Mouse (Mus musculus): ENCODE measurements around the gene Coro7. TPM values are rescaled to one million over a fixed set of nuclear protein-coding genes. Genes with fewer than 3 reads are reported as not detected.
A peak's percentile ranks its signal among the peaks of the same experiment; 100 is the strongest.

Coro7 gene
- polyA plus RNA-seq, 1 experiment from 2014 or later: 16.4 TPM

GRCm38 (mm10) chr16:4624481-4625110 lies 55.0 kb downstream of the Coro7 start, which contains the start of gene Pam16:
Gene Pam16 (minus strand): TSS chr16:4624988.
- Histone ChIP-seq H3K4me1 (ENCODE audit: control insufficient read depth, insufficient read depth, low read length) (peaks cover 11% of the 10 kb centered on the region; the same call in 1 of the 2 replicates), H3K36me3 (ENCODE audit: control insufficient read depth, insufficient read depth, low read length) (peaks cover 5% of the 10 kb centered on the region; the same call in 1 of the 2 replicates), H3K27ac (ENCODE audit: low read depth, low read length) (peak within 1 kb of the TSS; percentile 81), H3K4me2 (replicated peaks; ENCODE audit: low read depth, low read length) (peak within 1 kb of the TSS; percentile 72), H3K9ac (ENCODE audit: low read depth, low read length) (peak within 1 kb of the TSS; percentile 75), H3K4me3 (ENCODE audit: low read length) (peak within 1 kb of the TSS; percentile 67), H3K27me3 (ENCODE audit: control insufficient read depth, insufficient read depth, low read length) (no peaks in the 10 kb centered on the region), H3K9me3 (ENCODE audit: control insufficient read depth, low read length) (no peaks in the 10 kb centered on the region)
- peak; percentile 86 for ATAC-seq (ENCODE audit: low FRiP score, low TSS enrichment)
- WGBS: under 1% methylated on average over 56 of the region's 56 CpGs

GRCm38 (mm10) chr16:4624074-4624473 lies 55.5 kb downstream of the Coro7 start:
- WGBS: 15% methylated on average over 9 of the region's 9 CpGs
- no peaks in the 10 kb centered on the region for H3K9me3 ChIP-seq (ENCODE audit: control insufficient read depth, low read length)

DNA sequence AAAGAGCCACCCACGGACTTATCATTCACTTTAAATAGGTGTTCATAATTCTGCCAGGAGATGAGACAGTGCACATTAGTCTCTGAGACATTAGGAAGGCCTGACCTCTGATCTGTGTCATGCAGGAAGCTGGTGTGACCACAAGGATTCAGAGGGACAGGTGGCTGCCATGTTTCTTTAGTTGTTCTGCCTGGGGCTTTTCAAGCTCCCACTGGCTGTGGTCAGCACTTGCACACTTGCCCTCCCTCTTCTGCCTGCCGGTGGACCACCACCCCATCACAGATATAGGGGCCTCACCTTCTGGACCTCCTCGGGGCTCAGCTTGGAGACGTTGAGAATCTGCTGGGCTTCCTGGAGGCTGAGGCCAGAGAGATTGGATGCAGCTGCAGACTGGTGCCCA lies 62.7 kb downstream of the Coro7 start:
- Histone ChIP-seq H3K4me2 (replicated peaks; ENCODE audit: low read depth, low read length) (no peak overlapping the region), H3K36me3 (ENCODE audit: control insufficient read depth, insufficient read depth, low read length) (peaks cover 60% of the 10 kb centered on the region), H3K9me3 (ENCODE audit: control insufficient read depth, low read length) (no peaks in the 10 kb centered on the region; the same call in 1 of the 2 replicates), H3K4me1 (ENCODE audit: control insufficient read depth, insufficient read depth, low read length) (no peaks in the 10 kb centered on the region), H3K9ac (ENCODE audit: low read depth, low read length) (no peak overlapping the region), H3K4me3 (ENCODE audit: low read length) (no peak overlapping the region), H3K27ac (ENCODE audit: low read depth, low read length) (no peak overlapping the region), H3K27me3 (ENCODE audit: control insufficient read depth, insufficient read depth, low read length) (no peaks in the 10 kb centered on the region)
- 71% methylated on average over 4 of the region's 4 CpGs for WGBS
- ATAC-seq (ENCODE audit: low FRiP score, low TSS enrichment): no peak

More at GRCm38 (mm10) chr16:4624074-4624473, 55.5 kb downstream of the Coro7 start:
- Histone ChIP-seq H3K36me3 (ENCODE audit: control insufficient read depth, insufficient read depth, low read length) (peaks cover 5% of the 10 kb centered on the region; the same call in 1 of the 2 replicates), H3K9ac (ENCODE audit: low read depth, low read length) (peak overlapping the region; percentile 75), H3K4me3 (ENCODE audit: low read length) (peak overlapping the region; percentile 67), H3K4me2 (replicated peaks; ENCODE audit: low read depth, low read length) (peak overlapping the region; percentile 72), H3K4me1 (ENCODE audit: control insufficient read depth, insufficient read depth, low read length) (peaks cover 11% of the 10 kb centered on the region; the same call in 1 of the 2 replicates), H3K27ac (ENCODE audit: low read depth, low read length) (peak overlapping the region; percentile 81; the same call in 1 of the 2 replicates), H3K27me3 (ENCODE audit: control insufficient read depth, insufficient read depth, low read length) (no peaks in the 10 kb centered on the region)
- no peak for ATAC-seq (ENCODE audit: low FRiP score, low TSS enrichment)

DNA sequence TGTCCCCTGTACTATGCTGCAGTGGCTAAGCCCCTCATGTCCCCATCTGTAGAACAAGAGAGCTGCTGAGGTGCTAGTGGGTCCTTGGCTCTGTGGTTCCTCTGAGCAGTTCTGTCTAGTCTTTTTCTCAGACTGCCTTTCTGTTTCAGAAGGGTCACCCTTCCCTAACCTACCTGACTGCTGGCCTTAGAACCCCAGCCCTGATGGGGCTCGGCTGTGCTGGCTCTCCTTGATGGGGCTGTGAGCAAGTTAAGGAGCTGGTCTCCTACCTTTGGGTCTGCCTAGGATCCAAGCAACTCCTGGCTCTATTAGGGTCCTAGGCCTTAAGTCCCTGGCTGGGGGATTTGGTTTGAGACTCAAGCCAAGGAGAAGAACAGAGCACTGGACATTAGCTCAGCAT lies 64.3 kb downstream of the Coro7 start:
- ATAC-seq (ENCODE audit: low FRiP score, low TSS enrichment): no peak
- H3K36me3 ChIP-seq (ENCODE audit: control insufficient read depth, insufficient read depth, low read length): peaks cover 76% of the 10 kb centered on the region
- H3K4me2 ChIP-seq (replicated peaks; ENCODE audit: low read depth, low read length): no peak overlapping the region
- no peak overlapping the region for H3K27ac ChIP-seq (ENCODE audit: low read depth, low read length)
- no peaks in the 10 kb centered on the region; the same call in 1 of the 2 replicates for H3K9me3 ChIP-seq (ENCODE audit: control insufficient read depth, low read length)
- H3K4me1 ChIP-seq (ENCODE audit: control insufficient read depth, insufficient read depth, low read length): no peaks in the 10 kb centered on the region
- no peaks in the 10 kb centered on the region for H3K27me3 ChIP-seq (ENCODE audit: control insufficient read depth, insufficient read depth, low read length)
- no peak overlapping the region for H3K9ac ChIP-seq (ENCODE audit: low read depth, low read length)
- WGBS: 100% methylated on average over 1 of the region's 1 CpGs
- H3K4me3 ChIP-seq (ENCODE audit: low read length): no peak overlapping the region

- Histone ChIP-seq H3K4me3 (ENCODE audit: low read length) (no peak overlapping the region), H3K4me1 (ENCODE audit: control insufficient read depth, insufficient read depth, low read length) (no peaks in the 10 kb centered on the region), H3K27ac (ENCODE audit: low read depth, low read length) (no peak overlapping the region), H3K9ac (ENCODE audit: low read depth, low read length) (no peak overlapping the region), H3K27me3 (ENCODE audit: control insufficient read depth, insufficient read depth, low read length) (no peaks in the 10 kb centered on the region), H3K4me2 (replicated peaks; ENCODE audit: low read depth, low read length) (no peak overlapping the region), H3K36me3 (ENCODE audit: control insufficient read depth, insufficient read depth, low read length) (peaks cover 82% of the 10 kb centered on the region), H3K9me3 (ENCODE audit: control insufficient read depth, low read length) (no peaks in the 10 kb centered on the region; the same call in 1 of the 2 replicates)
- no peak for ATAC-seq (ENCODE audit: low FRiP score, low TSS enrichment)
- WGBS: 87% methylated on average over 3 of the region's 3 CpGs
These were observed 64.9 kb downstream of the Coro7 start for GRCm38 (mm10) chr16:4614639-4615038.

GRCm38 (mm10) chr16:4613736-4614135 lies 65.8 kb downstream of the Coro7 start:
- 0 out of 2 replicates have a peak, but pooled peaks cover 1% of the 10 kb centered on the region for H3K4me1 ChIP-seq (ENCODE audit: control insufficient read depth, insufficient read depth, low read length)
- H3K4me3 ChIP-seq (ENCODE audit: low read length): no peak overlapping the region
- 87% methylated on average over 9 of the region's 9 CpGs for WGBS
- ATAC-seq (ENCODE audit: low FRiP score, low TSS enrichment): no peak
- no peak overlapping the region for H3K27ac ChIP-seq (ENCODE audit: low read depth, low read length)
- peaks cover 87% of the 10 kb centered on the region for H3K36me3 ChIP-seq (ENCODE audit: control insufficient read depth, insufficient read depth, low read length)
- H3K9ac ChIP-seq (ENCODE audit: low read depth, low read length): no peak overlapping the region
- H3K27me3 ChIP-seq (ENCODE audit: control insufficient read depth, insufficient read depth, low read length): no peaks in the 10 kb centered on the region
- no peaks in the 10 kb centered on the region; the same call in 1 of the 2 replicates for H3K9me3 ChIP-seq (ENCODE audit: control insufficient read depth, low read length)
- no peak overlapping the region for H3K4me2 ChIP-seq (replicated peaks; ENCODE audit: low read depth, low read length)

DNA sequence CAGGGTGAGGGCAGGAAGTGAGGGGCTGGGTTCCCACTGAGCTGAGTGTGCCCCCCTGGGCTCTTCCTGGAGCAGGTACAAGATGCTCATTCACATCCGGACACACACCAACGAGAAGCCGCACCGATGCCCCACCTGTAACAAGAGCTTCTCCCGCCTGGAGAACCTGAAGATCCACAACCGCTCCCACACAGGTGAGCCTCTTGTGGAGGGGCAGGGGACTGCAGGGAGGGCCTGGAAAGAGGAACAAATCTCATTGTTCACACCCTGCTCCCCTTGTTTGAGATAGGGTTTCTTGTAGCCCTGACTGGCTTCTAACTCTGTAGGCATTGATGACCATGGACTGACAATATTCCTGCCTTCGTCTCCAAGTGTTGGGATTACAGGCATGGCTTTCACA lies 67.9 kb downstream of the Coro7 start:
- Histone ChIP-seq H3K27ac (ENCODE audit: low read depth, low read length) (no peak overlapping the region), H3K9ac (ENCODE audit: low read depth, low read length) (no peak overlapping the region), H3K9me3 (ENCODE audit: control insufficient read depth, low read length) (no peaks in the 10 kb centered on the region), H3K4me3 (ENCODE audit: low read length) (no peak overlapping the region), H3K4me2 (replicated peaks; ENCODE audit: low read depth, low read length) (no peak overlapping the region), H3K36me3 (ENCODE audit: control insufficient read depth, insufficient read depth, low read length) (peaks cover 79% of the 10 kb centered on the region), H3K27me3 (ENCODE audit: control insufficient read depth, insufficient read depth, low read length) (no peaks in the 10 kb centered on the region), H3K4me1 (ENCODE audit: control insufficient read depth, insufficient read depth, low read length) (peaks cover 20% of the 10 kb centered on the region)
- WGBS: 92% methylated on average over 7 of the region's 7 CpGs
- no peak for ATAC-seq (ENCODE audit: low FRiP score, low TSS enrichment)

- no peaks in the 10 kb centered on the region for H3K9me3 ChIP-seq (ENCODE audit: control insufficient read depth, low read length)
- WGBS: 87% methylated on average over 5 of the region's 5 CpGs
- no peak overlapping the region for H3K4me3 ChIP-seq (ENCODE audit: low read length)
- H3K27ac ChIP-seq (ENCODE audit: low read depth, low read length): no peak overlapping the region
- H3K4me1 ChIP-seq (ENCODE audit: control insufficient read depth, insufficient read depth, low read length): peaks cover 25% of the 10 kb centered on the region
- peaks cover 76% of the 10 kb centered on the region for H3K36me3 ChIP-seq (ENCODE audit: control insufficient read depth, insufficient read depth, low read length)
- H3K27me3 ChIP-seq (ENCODE audit: control insufficient read depth, insufficient read depth, low read length): no peaks in the 10 kb centered on the region
- no peak overlapping the region for H3K4me2 ChIP-seq (replicated peaks; ENCODE audit: low read depth, low read length)
- no peak overlapping the region for H3K9ac ChIP-seq (ENCODE audit: low read depth, low read length)
- no peak for ATAC-seq (ENCODE audit: low FRiP score, low TSS enrichment)
These were observed 68.4 kb downstream of the Coro7 start for GRCm38 (mm10) chr16:4611193-4611592.

DNA sequence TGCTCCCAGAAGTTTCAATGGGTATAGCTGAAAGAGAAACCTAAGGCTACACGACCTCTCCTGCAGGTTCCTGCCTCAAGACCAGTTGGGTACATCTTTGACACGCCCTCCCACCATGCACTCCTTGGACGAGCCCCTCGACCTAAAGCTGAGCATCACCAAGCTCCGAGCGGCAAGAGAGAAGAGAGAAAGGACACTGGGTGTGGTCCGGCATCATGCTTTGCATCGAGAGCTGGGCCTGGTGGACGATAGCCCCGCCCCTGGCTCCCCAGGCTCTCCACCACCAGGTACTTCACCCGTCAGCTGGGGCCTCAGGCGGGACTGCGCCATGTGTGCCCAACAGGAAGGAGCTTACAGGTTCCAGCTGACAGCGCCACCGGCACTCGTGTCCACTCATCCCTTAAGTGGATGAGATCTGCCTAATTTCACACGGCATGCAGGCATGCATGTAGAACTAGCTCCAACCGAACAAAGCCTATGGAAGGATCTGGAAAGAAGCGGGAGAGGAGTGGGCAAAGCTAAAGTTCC lies 71.0 kb downstream of the Coro7 start:
- WGBS: 61% methylated on average over 17 of the region's 19 CpGs
- Histone ChIP-seq H3K4me2 (replicated peaks; ENCODE audit: low read depth, low read length) (no peak overlapping the region), H3K9ac (ENCODE audit: low read depth, low read length) (no peak overlapping the region), H3K27ac (ENCODE audit: low read depth, low read length) (peak overlapping the region; percentile 2; the same call in 1 of the 2 replicates), H3K36me3 (ENCODE audit: control insufficient read depth, insufficient read depth, low read length) (peaks cover 50% of the 10 kb centered on the region), H3K4me1 (ENCODE audit: control insufficient read depth, insufficient read depth, low read length) (peaks cover 50% of the 10 kb centered on the region), H3K4me3 (ENCODE audit: low read length) (no peak overlapping the region), H3K27me3 (ENCODE audit: control insufficient read depth, insufficient read depth, low read length) (no peaks in the 10 kb centered on the region), H3K9me3 (ENCODE audit: control insufficient read depth, low read length) (no peaks in the 10 kb centered on the region)
- ATAC-seq (ENCODE audit: low FRiP score, low TSS enrichment): no peak
